Mouse (Mus musculus): ENCODE data around the gene Limch1. TPM values are rescaled to one million over a fixed set of nuclear protein-coding genes. Genes with fewer than 3 reads are reported as not detected.

The Limch1 gene
- polyA plus RNA-seq, 1 experiment: not detected

- H3K4me1 ChIP-seq (ENCODE audit: control insufficient read depth, insufficient read depth, low read length): no peaks in the 10 kb centered on the region; the same call in 1 of the 2 replicates
- TF ChIP-seq CTCF (IDR thresholded peaks at IDR 0.05; ENCODE audit: low read depth, low read length) (no peak), POLR2A (IDR thresholded peaks at IDR 0.05; ENCODE audit: borderline replicate concordance, low read depth, low read length) (no peak)
Measured at GRCm38 (mm10) chr5:66815877-66816276, 70.2 kb downstream of the Limch1 start.

GRCm38 (mm10) chr5:66816751-66817150 is 71.1 kb downstream of the Limch1 start:
- Histone ChIP-seq H3K4me1 (ENCODE audit: control insufficient read depth, insufficient read depth, low read length) (no peaks in the 10 kb centered on the region; the same call in 1 of the 2 replicates), H3K4me3 (ENCODE audit: insufficient read depth, low read length) (no peak overlapping the region), H3K27ac (ENCODE audit: insufficient read depth, low read depth, low read length) (no peak overlapping the region)
- TF ChIP-seq POLR2A (IDR thresholded peaks at IDR 0.05; ENCODE audit: borderline replicate concordance, low read depth, low read length) (no peak), CTCF (IDR thresholded peaks at IDR 0.05; ENCODE audit: low read depth, low read length) (no peak)

More at GRCm38 (mm10) chr5:66815877-66816276, 70.2 kb downstream of the Limch1 start:
- Histone ChIP-seq H3K4me3 (ENCODE audit: insufficient read depth, low read length) (no peak overlapping the region), H3K27ac (ENCODE audit: insufficient read depth, low read depth, low read length) (no peak overlapping the region)

- Histone ChIP-seq H3K4me3 (ENCODE audit: insufficient read depth, low read length) (no peak overlapping the region), H3K4me1 (ENCODE audit: control insufficient read depth, insufficient read depth, low read length) (no peaks in the 10 kb centered on the region; the same call in 1 of the 2 replicates), H3K27ac (ENCODE audit: insufficient read depth, low read depth, low read length) (no peak overlapping the region)
Measured at GRCm38 (mm10) chr5:66817184-66817956, 71.7 kb downstream of the Limch1 start.

GRCm38 (mm10) chr5:66822500-66823205 is 77.0 kb downstream of the Limch1 start:
- no peak overlapping the region for H3K4me3 ChIP-seq (ENCODE audit: insufficient read depth, low read length)
- TF ChIP-seq POLR2A (IDR thresholded peaks at IDR 0.05; ENCODE audit: borderline replicate concordance, low read depth, low read length) (no peak), CTCF (IDR thresholded peaks at IDR 0.05; ENCODE audit: low read depth, low read length) (no peak)
- no peaks in the 10 kb centered on the region for H3K4me1 ChIP-seq (ENCODE audit: control insufficient read depth, insufficient read depth, low read length)
- no peak overlapping the region for H3K27ac ChIP-seq (ENCODE audit: insufficient read depth, low read depth, low read length)

More at GRCm38 (mm10) chr5:66817184-66817956, 71.7 kb downstream of the Limch1 start:
- TF ChIP-seq POLR2A (IDR thresholded peaks at IDR 0.05; ENCODE audit: borderline replicate concordance, low read depth, low read length): no peak
- TF ChIP-seq CTCF (IDR thresholded peaks at IDR 0.05; ENCODE audit: low read depth, low read length): no peak

GRCm38 (mm10) chr5:66825586-66825985 is 80.0 kb downstream of the Limch1 start:
- no peak overlapping the region for H3K4me3 ChIP-seq (ENCODE audit: insufficient read depth, low read length)
- H3K4me1 ChIP-seq (ENCODE audit: control insufficient read depth, insufficient read depth, low read length): no peaks in the 10 kb centered on the region
- TF ChIP-seq CTCF (IDR thresholded peaks at IDR 0.05; ENCODE audit: low read depth, low read length) (no peak), POLR2A (IDR thresholded peaks at IDR 0.05; ENCODE audit: borderline replicate concordance, low read depth, low read length) (no peak)
- no peak overlapping the region for H3K27ac ChIP-seq (ENCODE audit: insufficient read depth, low read depth, low read length)

GRCm38 (mm10) chr5:66826844-66827243 is 81.2 kb downstream of the Limch1 start:
- Histone ChIP-seq H3K4me3 (ENCODE audit: insufficient read depth, low read length) (no peak overlapping the region), H3K27ac (ENCODE audit: insufficient read depth, low read depth, low read length) (no peak overlapping the region), H3K4me1 (ENCODE audit: control insufficient read depth, insufficient read depth, low read length) (no peaks in the 10 kb centered on the region)
- no peak for TF ChIP-seq POLR2A (IDR thresholded peaks at IDR 0.05; ENCODE audit: borderline replicate concordance, low read depth, low read length)

- H3K4me1 ChIP-seq (ENCODE audit: control insufficient read depth, insufficient read depth, low read length): no peaks in the 10 kb centered on the region
- no peak for TF ChIP-seq CTCF (IDR thresholded peaks at IDR 0.05; ENCODE audit: low read depth, low read length)
- no peak overlapping the region for H3K27ac ChIP-seq (ENCODE audit: insufficient read depth, low read depth, low read length)
- H3K4me3 ChIP-seq (ENCODE audit: insufficient read depth, low read length): no peak overlapping the region
Measured at GRCm38 (mm10) chr5:66829505-66829904, 83.9 kb downstream of the Limch1 start.

GRCm38 (mm10) chr5:66830206-66830605 is 84.6 kb downstream of the Limch1 start:
- Histone ChIP-seq H3K4me1 (ENCODE audit: control insufficient read depth, insufficient read depth, low read length) (no peaks in the 10 kb centered on the region), H3K27ac (ENCODE audit: insufficient read depth, low read depth, low read length) (no peak overlapping the region), H3K4me3 (ENCODE audit: insufficient read depth, low read length) (no peak overlapping the region)
- TF ChIP-seq CTCF (IDR thresholded peaks at IDR 0.05; ENCODE audit: low read depth, low read length) (no peak), POLR2A (IDR thresholded peaks at IDR 0.05; ENCODE audit: borderline replicate concordance, low read depth, low read length) (no peak)

- Histone ChIP-seq H3K27ac (ENCODE audit: insufficient read depth, low read depth, low read length) (no peak overlapping the region), H3K4me1 (ENCODE audit: control insufficient read depth, insufficient read depth, low read length) (no peaks in the 10 kb centered on the region), H3K4me3 (ENCODE audit: insufficient read depth, low read length) (no peak overlapping the region)
- TF ChIP-seq CTCF (IDR thresholded peaks at IDR 0.05; ENCODE audit: low read depth, low read length): no peak
- no peak for TF ChIP-seq POLR2A (IDR thresholded peaks at IDR 0.05; ENCODE audit: borderline replicate concordance, low read depth, low read length)
Measured at GRCm38 (mm10) chr5:66834756-66835155, 89.1 kb downstream of the Limch1 start.

- no peak overlapping the region for H3K27ac ChIP-seq (ENCODE audit: insufficient read depth, low read depth, low read length)
- no peak for TF ChIP-seq POLR2A (IDR thresholded peaks at IDR 0.05; ENCODE audit: borderline replicate concordance, low read depth, low read length)
- no peak for TF ChIP-seq CTCF (IDR thresholded peaks at IDR 0.05; ENCODE audit: low read depth, low read length)
- no peak overlapping the region for H3K4me3 ChIP-seq (ENCODE audit: insufficient read depth, low read length)
- H3K4me1 ChIP-seq (ENCODE audit: control insufficient read depth, insufficient read depth, low read length): no peaks in the 10 kb centered on the region
Measured at GRCm38 (mm10) chr5:66836892-66837291, 91.3 kb downstream of the Limch1 start.

Measured in bone marrow macrophage, adult 2 months (primary cell).